In genomic region chr17:69075501-69076237, GRCm38 (mm10) we compare ENCODE assay signal across 8 mouse cellular contexts. TPM values are rescaled to one million over a fixed set of nuclear protein-coding genes. Genes with fewer than 3 reads are reported as not detected.
A peak's percentile ranks its signal among the peaks of the same experiment; 100 is the strongest.
DNase-seq lines count a peak whose midpoint lies in the region; ATAC-seq and TF ChIP-seq lines count a peak whose summit lies in the region.

Gene Epb41l3, plus strand, starts transcription at chr17:69075683.

- peak within 1 kb of the TSS; percentile 100 for H3K4me2 ChIP-seq in forebrain, postnatal 0 days (ENCODE audit: low read depth)
- H3K4me2 ChIP-seq in liver, embryonic 12.5 days = peak within 1 kb of the TSS; percentile 68
- peak within 1 kb of the TSS; percentile 99 for H3K4me2 ChIP-seq in neural tube, embryonic 11.5 days (ENCODE audit: low read depth)

- TF ChIP-seq EP300 in ES-Bruce4 (IDR thresholded peaks at IDR 0.05; ENCODE audit: insufficient read depth, low read depth, low read length) = no peak

- no peaks in the 10 kb centered on the region for H3K36me3 ChIP-seq in ES-Bruce4 (ENCODE audit: control insufficient read depth, insufficient read depth, low read length, poor library complexity, severe bottlenecking)
- H3K36me3 ChIP-seq in forebrain, postnatal 0 days (ENCODE audit: insufficient read depth) = no peaks in the 10 kb centered on the region
- H3K36me3 ChIP-seq in liver, embryonic 12.5 days = no peaks in the 10 kb centered on the region
- H3K36me3 ChIP-seq in neural tube, embryonic 11.5 days (ENCODE audit: control insufficient read depth, insufficient read depth, low read length) = no peaks in the 10 kb centered on the region

- no peak within 1 kb of the TSS for H3K27ac ChIP-seq in ES-Bruce4 (ENCODE audit: insufficient read depth, low read length)
- peak within 1 kb of the TSS; percentile 83 for H3K27ac ChIP-seq in cerebellum, adult 2 months (ENCODE audit: insufficient read depth, low read length)
- H3K27ac ChIP-seq in forebrain, postnatal 0 days (ENCODE audit: low read depth, low read length) = no peak within 1 kb of the TSS
- H3K27ac ChIP-seq in liver, embryonic 12.5 days = no peak within 1 kb of the TSS
- no peak within 1 kb of the TSS for H3K27ac ChIP-seq in neural tube, embryonic 11.5 days (ENCODE audit: low read depth, low read length)

- H3K9me3 ChIP-seq in ES-Bruce4 (replicated peaks; ENCODE audit: control insufficient read depth, insufficient read depth, low read length, poor library complexity, severe bottlenecking) = no peaks in the 10 kb centered on the region
- no peaks in the 10 kb centered on the region for H3K9me3 ChIP-seq in forebrain, postnatal 0 days (ENCODE audit: low read length)
- no peaks in the 10 kb centered on the region for H3K9me3 ChIP-seq in liver, embryonic 12.5 days (replicated peaks)
- H3K9me3 ChIP-seq in neural tube, embryonic 11.5 days (ENCODE audit: control insufficient read depth, low read length) = no peaks in the 10 kb centered on the region

- peak; percentile 92 to 93 for DNase-seq in cerebellum, adult 2 months
- DNase-seq in forebrain, postnatal 0 days = peak; percentile 84
- peak; percentile 68 to 71 for DNase-seq in heart, postnatal 14 days
- peak; percentile 84 to 89 for DNase-seq in kidney, postnatal 4 days
- DNase-seq in neural tube, embryonic 11.5 days (ENCODE audit: low spot score) = peak; percentile 84
- DNase-seq in urinary bladder, adult 18-20 months (ENCODE audit: low spot score in 2 of 2) = peak; percentile 53 to 61

- intact Hi-C loops in heart, postnatal 14 days (cut with DNase I) = no loop called here

- peak within 1 kb of the TSS; percentile 50 for H3K9ac ChIP-seq in ES-Bruce4 (ENCODE audit: low read depth, poor library complexity, severe bottlenecking)
- peak within 1 kb of the TSS; percentile 61 for H3K9ac ChIP-seq in forebrain, postnatal 0 days
- H3K9ac ChIP-seq in liver, embryonic 12.5 days = no peak within 1 kb of the TSS
- peak within 1 kb of the TSS; percentile 43 for H3K9ac ChIP-seq in neural tube, embryonic 11.5 days (ENCODE audit: low read length)

- no peak for TF ChIP-seq POLR2A in ES-Bruce4 (IDR thresholded peaks at IDR 0.05; ENCODE audit: insufficient read depth, low read length)
- peak; percentile 52; the same call in 1 of the 2 replicates for TF ChIP-seq POLR2A in cerebellum, adult 2 months (IDR thresholded peaks at IDR 0.05; ENCODE audit: borderline replicate concordance, insufficient read depth, low read length)

- no peak for TF ChIP-seq CTCF in ES-Bruce4 (IDR thresholded peaks at IDR 0.05; ENCODE audit: low read depth, low read length)
- no peak for TF ChIP-seq CTCF in cerebellum, adult 2 months (IDR thresholded peaks at IDR 0.05; ENCODE audit: borderline replicate concordance, insufficient read depth, low read depth, low read length)
- 0 out of 2 replicates have a peak, but pooled peaks have one; percentile 7 for TF ChIP-seq CTCF in forebrain, postnatal 0 days (IDR thresholded peaks at IDR 0.05; ENCODE audit: low read depth)

- under 1% methylated on average over 47 of the region's 47 CpGs for WGBS in cerebellum, adult 2 months
- WGBS in forebrain, postnatal 0 days = under 1% methylated on average over 47 of the region's 47 CpGs
- WGBS in liver, embryonic 12.5 days (ENCODE audit: insufficient replicate concordance) = under 1% methylated on average over 47 of the region's 47 CpGs
- under 1% methylated on average over 47 of the region's 47 CpGs for WGBS in neural tube, embryonic 11.5 days

- no peaks in the 10 kb centered on the region for H3K4me1 ChIP-seq in ES-Bruce4 (ENCODE audit: control insufficient read depth, insufficient read depth, low read length)
- no peaks in the 10 kb centered on the region for H3K4me1 ChIP-seq in cerebellum, adult 2 months (ENCODE audit: control insufficient read depth, insufficient read depth, low read length)
- H3K4me1 ChIP-seq in forebrain, postnatal 0 days (ENCODE audit: insufficient read depth) = 0 out of 2 replicates have a peak, but pooled peaks cover 10% of the 10 kb centered on the region
- no peaks in the 10 kb centered on the region for H3K4me1 ChIP-seq in liver, embryonic 12.5 days
- peaks cover 5% of the 10 kb centered on the region; the same call in 1 of the 2 replicates for H3K4me1 ChIP-seq in neural tube, embryonic 11.5 days (ENCODE audit: control insufficient read depth, insufficient read depth, low read length)

- H3K4me3 ChIP-seq in ES-Bruce4 (ENCODE audit: low read depth, low read length) = peak within 1 kb of the TSS; percentile 78
- H3K4me3 ChIP-seq in cerebellum, adult 2 months (replicated peaks; ENCODE audit: insufficient read depth, low read depth, low read length) = peak within 1 kb of the TSS; percentile 94
- peak within 1 kb of the TSS; percentile 58 for H3K4me3 ChIP-seq in forebrain, postnatal 0 days (ENCODE audit: low read depth, low read length)
- H3K4me3 ChIP-seq in liver, embryonic 12.5 days = peak within 1 kb of the TSS; percentile 45
- H3K4me3 ChIP-seq in neural tube, embryonic 11.5 days (ENCODE audit: low read depth, low read length) = peak within 1 kb of the TSS; percentile 54

- ATAC-seq in forebrain, postnatal 0 days = peak; percentile 97
- ATAC-seq in liver, embryonic 12.5 days = peak; percentile 52
- peak; percentile 88 for ATAC-seq in neural tube, embryonic 11.5 days (ENCODE audit: insufficient read depth, low FRiP score, low TSS enrichment)

- H3K27me3 ChIP-seq in ES-Bruce4 (ENCODE audit: control insufficient read depth, insufficient read depth, low read length, poor library complexity, severe bottlenecking) = no peaks in the 10 kb centered on the region; the same call in 1 of the 2 replicates
- no peaks in the 10 kb centered on the region for H3K27me3 ChIP-seq in cerebellum, adult 2 months (ENCODE audit: control insufficient read depth, insufficient read depth, low read length)
- peaks cover 14% of the 10 kb centered on the region for H3K27me3 ChIP-seq in forebrain, postnatal 0 days (ENCODE audit: insufficient read depth, low read length)
- H3K27me3 ChIP-seq in liver, embryonic 12.5 days (replicated peaks) = peaks cover 52% of the 10 kb centered on the region
- H3K27me3 ChIP-seq in neural tube, embryonic 11.5 days (ENCODE audit: control insufficient read depth, insufficient read depth, low read length) = peaks cover 24% of the 10 kb centered on the region

RNA-seq across cellular contexts. Expression of gene Epb41l3, which starts in this region (rescaled TPM):
- 27.1 and 33.9 TPM in 2 replicates for polyA plus RNA-seq in ES-Bruce4 (2011; ENCODE audit: insufficient read depth, insufficient read length, low read depth, missing spikeins)
- 236 and 247 TPM in 2 replicates for polyA plus RNA-seq in cerebellum, adult 2 months (2012; rRNA removed)
- total RNA-seq in forebrain, postnatal 0 days (2014; rRNA removed) = 57.9 and 68.6 TPM in 2 replicates
- 44.1 and 54.1 TPM in 2 replicates for polyA plus RNA-seq in forebrain, postnatal 0 days (2015; fragmentation: Nextera tagmentation; extraction: Ambion mirVana)
- total RNA-seq in heart, postnatal 14 days (2021) = 10 to 100 TPM; 16.1 to 17.1 TPM
- polyA plus RNA-seq in liver, embryonic 12.5 days (2016; fragmentation: Nextera tagmentation; extraction: Ambion mirVana) = 13.2 and 15.6 TPM in 2 replicates
- 97.6 TPM in 2 replicates for polyA plus RNA-seq in neural tube, embryonic 11.5 days (2014; fragmentation: Nextera tagmentation; extraction: Ambion mirVana)
